Mouse (Mus musculus) activated CD4-positive, CD25-positive, alpha-beta regulatory T cell, adult 9 weeks (primary cell): ENCODE data around the gene Cd55. TPM values are rescaled to one million over a fixed set of nuclear protein-coding genes. Genes with fewer than 3 reads are reported as not detected.

ENCODE experiments used
- polyA plus RNA-seq: library from polyadenylated mRNA; unstranded; fragments of 100-300 nt; shearing (Covaris generic); gene quantifications from one replicate; pipeline ENCODE4 v1.2.1, GENCODE M21; 2017

The Cd55 gene
- 38.9 TPM for polyA plus RNA-seq

GRCm38 (mm10) chr1:130462084-130462861 lies at the start of gene Cd55:
Gene Cd55 (minus strand): TSS chr1:130462744.

GRCm38 (mm10) chr1:130422664-130423111 lies 39.9 kb downstream of the Cd55 start, which contains the start of gene Cd55b:
Gene Cd55b (minus strand): TSS chr1:130423009.

Other genes starting within 250 kb of the Cd55 start
- not detected for gene Cd55b, start 39.7 kb downstream of the Cd55 start, polyA plus RNA-seq
- gene Zp3r, start 166.9 kb upstream of the Cd55 start, polyA plus RNA-seq, result not detected
- gene C4bp, start 198.9 kb upstream of the Cd55 start, polyA plus RNA-seq, result not detected